Mouse (Mus musculus) E14TG2a.4 (cell line): Measurements from ENCODE around the gene Cdca5.

Experiments used
- CTCF ChIP-seq: conservative IDR thresholded peaks from 2 replicates; pipeline ENCODE4 v1.5.1; 2014; ENCODE audit warnings: low read length
- NANOG ChIP-seq: IDR thresholded peaks from 2 replicates; pipeline ENCODE4 v1.6.1; 2014; ENCODE audit warnings: borderline replicate concordance, low read length, mixed read lengths

- TF ChIP-seq CTCF (no peak), NANOG (no peak)
Observed at GRCm38 (mm10) chr19:6054296-6054695, 30.5 kb upstream of the Cdca5 start.
